Mouse (Mus musculus) CH12.LX (cell line): ENCODE measurements at regions not wholly inside any gene's neighbourhood (a gene's known extent, or its start where the extent isn't known, plus 50 kb on each side); places are given as distances from the start of the nearest gene placed in this dataset.

Source experiments
- DNase-seq: peaks from one replicate; pipeline ENCODE4 v3.0.0-alpha.2; 2013; ENCODE audit errors: extremely low read depth
- H3K27ac ChIP-seq: 2 replicates; pipeline ENCODE4 v1.5.1; 2012; ENCODE audit warnings: low read depth, mild to moderate bottlenecking, control low read depth, moderate library complexity; ENCODE audit not compliant: insufficient read depth
- H3K27me3 ChIP-seq: replicated peaks from 2 replicates; pipeline ENCODE3; 2012; ENCODE audit warnings: inconsistent platforms
- H3K36me3 ChIP-seq, 2 experiments: replicated peaks in 1 of 2; 2 replicates each; pipeline versions ENCODE3 to v1.6.1; 2012; ENCODE audit warnings: inconsistent platforms in 1 of 2, low read length in 1 of 2, mild to moderate bottlenecking in 1 of 2, mixed read lengths in 1 of 2, moderate library complexity in 1 of 2; ENCODE audit not compliant: control insufficient read depth in 1 of 2, insufficient read depth in 1 of 2
- H3K4me1 ChIP-seq, 2 experiments: 2 replicates each; pipeline ENCODE4 v1.6.1; 2012; ENCODE audit warnings: inconsistent platforms in 1 of 2, moderate library complexity in 1 of 2; ENCODE audit not compliant: insufficient read depth in 2 of 2, control insufficient read depth in 1 of 2
- H3K4me2 ChIP-seq: 2 replicates; pipeline ENCODE4 v1.6.1; 2012; ENCODE audit warnings: low read depth, mild to moderate bottlenecking, control low read depth; ENCODE audit not compliant: poor library complexity, insufficient read depth, severe bottlenecking
- H3K4me3 ChIP-seq, 3 experiments: fragments of 150-350 bp in 1 of 3; sonication (generic) in 1 of 3; replicated peaks in 1 of 3; 2 replicates each; pipeline versions ENCODE3 to v1.5.1; 2011 to 2012; ENCODE audit warnings: low read depth in 2 of 3, low read length in 2 of 3, mild to moderate bottlenecking in 2 of 3, moderate library complexity in 2 of 3, control low read depth in 1 of 3, improper control_type of control experiment in 1 of 3, inconsistent platforms in 1 of 3, mixed read lengths in 1 of 3; ENCODE audit not compliant: poor library complexity in 1 of 3
- H3K79me2 ChIP-seq: replicated peaks from 2 replicates; pipeline ENCODE4 v1.6.1; 2012; ENCODE audit warnings: mild to moderate bottlenecking, moderate library complexity; ENCODE audit not compliant: control insufficient read depth, poor library complexity, insufficient read depth, severe bottlenecking; ENCODE audit errors: extremely low read depth
- H3K9ac ChIP-seq: 2 replicates; pipeline ENCODE4 v1.6.1; 2012; ENCODE audit warnings: low read depth, mild to moderate bottlenecking, control low read depth, moderate library complexity; ENCODE audit not compliant: insufficient read depth
- H3K9me3 ChIP-seq: replicated peaks from 2 replicates; pipeline ENCODE3; 2012; ENCODE audit warnings: low read length, inconsistent platforms, mixed read lengths
- BHLHE40 ChIP-seq: IDR thresholded peaks from 2 replicates; pipeline ENCODE4 v1.6.1; 2011; ENCODE audit warnings: mild to moderate bottlenecking, low read depth, low read length, improper control_type of control experiment
- CHD2 ChIP-seq: IDR thresholded peaks from 2 replicates; pipeline ENCODE4 v1.6.1; 2011; ENCODE audit warnings: low read length, improper control_type of control experiment
- CTCF ChIP-seq, 2 experiments: IDR thresholded peaks in 1 of 2; conservative IDR thresholded peaks in 1 of 2; 2 replicates each; pipeline ENCODE4 v1.5.1; 2011 to 2012; ENCODE audit warnings: low read depth in 2 of 2, low read length in 2 of 2, improper control_type of control experiment in 1 of 2, inconsistent platforms in 1 of 2, mild to moderate bottlenecking in 1 of 2, moderate library complexity in 1 of 2
- E2F4 ChIP-seq: IDR thresholded peaks from 2 replicates; pipeline ENCODE4 v1.6.1; 2011; ENCODE audit warnings: low read depth, low read length, improper control_type of control experiment; ENCODE audit not compliant: insufficient replicate concordance
- ELF1 ChIP-seq: IDR thresholded peaks from 2 replicates; pipeline ENCODE4 v1.6.1; 2014; ENCODE audit warnings: low read depth, mild to moderate bottlenecking, inconsistent platforms, low read length, improper control_type of control experiment
- EP300 ChIP-seq: IDR thresholded peaks from 2 replicates; pipeline ENCODE4 v1.6.1; 2011; ENCODE audit warnings: low read length, improper control_type of control experiment
- ETS1 ChIP-seq: conservative IDR thresholded peaks from 2 replicates; pipeline ENCODE4 v1.6.1; 2012; ENCODE audit warnings: low read depth, mild to moderate bottlenecking, inconsistent platforms, low read length, improper control_type of control experiment, moderate library complexity
- HCFC1 ChIP-seq: IDR thresholded peaks from 2 replicates; pipeline ENCODE4 v1.6.1; 2012; ENCODE audit warnings: low read depth, mild to moderate bottlenecking, inconsistent platforms, low read length, improper control_type of control experiment
- IRF4 ChIP-seq: IDR thresholded peaks from 2 replicates; pipeline ENCODE4 v1.6.1; 2014; ENCODE audit warnings: low read depth, mild to moderate bottlenecking, inconsistent platforms, low read length, improper control_type of control experiment
- JUN ChIP-seq: IDR thresholded peaks from 2 replicates; pipeline ENCODE4 v1.6.1; 2011; ENCODE audit warnings: low read depth, mild to moderate bottlenecking, low read length, improper control_type of control experiment, moderate library complexity; ENCODE audit not compliant: insufficient read depth
- MAFK ChIP-seq: IDR thresholded peaks from 2 replicates; pipeline ENCODE4 v1.6.1; 2011; ENCODE audit warnings: low read length, improper control_type of control experiment; ENCODE audit not compliant: insufficient replicate concordance
- MAZ ChIP-seq: IDR thresholded peaks from 2 replicates; pipeline ENCODE4 v1.6.1; 2012; ENCODE audit warnings: low read depth, mild to moderate bottlenecking, inconsistent platforms, low read length, improper control_type of control experiment, moderate library complexity
- MYC ChIP-seq: IDR thresholded peaks from 2 replicates; pipeline ENCODE4 v1.6.1; 2011; ENCODE audit warnings: low read depth, mild to moderate bottlenecking, improper control_type of control experiment, low read length
- NELFE ChIP-seq: IDR thresholded peaks from 2 replicates; pipeline ENCODE4 v1.6.1; 2011; ENCODE audit warnings: low read depth, low read length, improper control_type of control experiment
- NRF1 ChIP-seq: IDR thresholded peaks from 2 replicates; pipeline ENCODE4 v1.6.1; 2014; ENCODE audit warnings: low read depth, mild to moderate bottlenecking, inconsistent platforms, low read length, improper control_type of control experiment, moderate library complexity
- POLR2AphosphoS2 ChIP-seq: IDR thresholded peaks from 2 replicates; pipeline ENCODE4 v1.6.1; 2011; ENCODE audit warnings: low read depth, low read length, improper control_type of control experiment
- RAD21 ChIP-seq: IDR thresholded peaks from 2 replicates; pipeline ENCODE4 v1.6.1; 2011; ENCODE audit warnings: low read depth, mild to moderate bottlenecking, low read length, improper control_type of control experiment, moderate library complexity
- SIN3A ChIP-seq: IDR thresholded peaks from 2 replicates; pipeline ENCODE4 v1.6.1; 2012; ENCODE audit warnings: low read length, improper control_type of control experiment, inconsistent platforms
- TCF12 ChIP-seq: IDR thresholded peaks from 2 replicates; pipeline ENCODE4 v1.6.1; 2014; ENCODE audit warnings: low read depth, mild to moderate bottlenecking, inconsistent platforms, low read length, improper control_type of control experiment
- ZMIZ1 ChIP-seq: IDR thresholded peaks from 2 replicates; pipeline ENCODE4 v1.6.1; 2012; ENCODE audit warnings: low read depth, mild to moderate bottlenecking, inconsistent platforms, low read length, improper control_type of control experiment
- ZNF384 ChIP-seq: IDR thresholded peaks from 2 replicates; pipeline ENCODE4 v1.6.1; 2012; ENCODE audit warnings: low read depth, low read length, improper control_type of control experiment, inconsistent platforms
- dilution Hi-C: fragments of 300-500 bp; cut with MboI; formaldehyde crosslinking; loops from 2 replicates; pipeline ENCODE4 v1.14.3; 2020; ENCODE audit warnings: low sequenced_read_pairs; ENCODE audit not compliant: extremely low pct_unique_long_range_greater_than_20kb, extremely low pct_ligation_motif_present
- in situ Hi-C: fragments of 300-500 bp; cut with MboI; formaldehyde crosslinking; loops from 3 replicates; pipeline ENCODE4 v1.14.3; 2019; ENCODE audit warnings: low sequenced_read_pairs, low pct_ligation_motif_present, low pct_unique_long_range_greater_than_20kb, mixed read lengths

GRCm38 (mm10) chr9:23031916-23032315, 191.0 kb upstream of the Bmper start:
- no peak overlapping the region for H3K27ac ChIP-seq
- no peaks in the 10 kb centered on the region for H3K79me2 ChIP-seq
- no peak for DNase-seq
- dilution Hi-C loops (no loop called here), in situ Hi-C loops (loop anchor here (25.0 kb wide), 1 partner anchor 205 kb away; no protein-coding TSS in a partner anchor)
- 0 out of 4 replicates have a peak, but pooled peaks cover 2 to 3% of the 10 kb centered on the region in 2 experiments for H3K4me1 ChIP-seq
- H3K4me2 ChIP-seq: no peak overlapping the region
- no peaks in the 10 kb centered on the region for H3K27me3 ChIP-seq
- no peaks in the 10 kb centered on the region for H3K36me3 ChIP-seq
- H3K9me3 ChIP-seq: no peaks in the 10 kb centered on the region
- H3K9ac ChIP-seq: no peak overlapping the region
- no peak overlapping the region for H3K4me3 ChIP-seq
- TF ChIP-seq NELFE (no peak), TCF12 (no peak), MAZ (no peak), HCFC1 (no peak), NRF1 (no peak), SIN3A (no peak), EP300 (no peak), ZMIZ1 (no peak), POLR2AphosphoS2 (no peak), ZNF384 (no peak), RAD21 (no peak), BHLHE40 (no peak), MYC (no peak), ETS1 (no peak), CTCF (conservative IDR thresholded peaks at IDR 0.05 in 1 of 2, IDR thresholded peaks at IDR 0.05 in 1 of 2; ENCODE audit: low read depth in 2 of 2, low read length in 2 of 2) (no peak), JUN (no peak), E2F4 (no peak), ELF1 (no peak)

GRCm38 (mm10) chr9:23035306-23035705, 187.6 kb upstream of the Bmper start:
- H3K27me3 ChIP-seq: no peaks in the 10 kb centered on the region
- 0 out of 4 replicates have a peak, but pooled peaks cover 0 to 2% of the 10 kb centered on the region in 2 experiments for H3K4me1 ChIP-seq
- TF ChIP-seq NELFE (no peak), EP300 (no peak), TCF12 (no peak), CHD2 (no peak), IRF4 (no peak), E2F4 (no peak), MAFK (no peak), SIN3A (no peak), ELF1 (no peak), HCFC1 (no peak), NRF1 (no peak), RAD21 (no peak)
- H3K9ac ChIP-seq: no peak overlapping the region
- H3K36me3 ChIP-seq: no peaks in the 10 kb centered on the region
- no peaks in the 10 kb centered on the region for H3K79me2 ChIP-seq
- dilution Hi-C loops (no loop called here), in situ Hi-C loops (loop anchor here (25.0 kb wide), 1 partner anchor 202 kb away; no protein-coding TSS in a partner anchor)
- no peak overlapping the region for H3K4me3 ChIP-seq
- H3K27ac ChIP-seq: no peak overlapping the region
- no peak for DNase-seq
- H3K4me2 ChIP-seq: no peak overlapping the region
- H3K9me3 ChIP-seq: no peaks in the 10 kb centered on the region
